Mouse (Mus musculus): Measurements from ENCODE around the gene Yipf6.

- no peak for TF ChIP-seq CTCF (IDR thresholded peaks at IDR 0.05; ENCODE audit: borderline replicate concordance, extremely low read depth, insufficient read depth, insufficient read length)
- no peak for TF ChIP-seq POLR2A (IDR thresholded peaks at IDR 0.05; ENCODE audit: borderline replicate concordance, extremely low read depth, insufficient read depth, insufficient read length, poor library complexity, severe bottlenecking)
These were observed 28.4 kb downstream of the Yipf6 start for GRCm38 (mm10) chrX:98964513-98964912.
